Mouse (Mus musculus): Measurements from ENCODE around the gene Tbc1d7. TPM values are rescaled to one million over a fixed set of nuclear protein-coding genes. Genes with fewer than 3 reads are reported as not detected.

Gene Tbc1d7
- total and polyA plus RNA-seq, 2 experiments from 2014 or later: 30.8 to 85.9 TPM

DNA sequence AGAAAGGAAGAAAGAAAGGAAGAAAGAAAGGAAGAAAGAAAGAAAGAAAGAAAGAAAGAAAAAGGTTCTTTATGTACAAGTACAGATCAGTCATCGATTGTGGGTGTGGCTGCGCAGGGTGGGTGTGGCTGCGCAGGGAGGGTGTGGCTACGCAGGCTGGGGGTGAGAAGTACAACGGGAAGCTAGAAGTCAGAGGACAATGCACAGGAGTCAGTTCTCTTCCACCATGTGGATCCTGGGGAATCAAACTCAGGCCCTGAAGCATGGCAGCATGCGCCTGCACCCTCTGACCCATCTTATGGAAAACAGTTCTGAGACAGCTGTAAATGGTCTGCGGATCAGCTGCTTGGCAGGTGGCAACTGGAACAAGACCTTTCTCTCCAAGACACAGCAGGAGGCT, 9.8 kb upstream of the Tbc1d7 start:
- DNase-seq (ENCODE audit: low spot score) (no peak), ATAC-seq (ENCODE audit: low FRiP score) (no peak)
- no peaks in the 10 kb centered on the region for H3K4me1 ChIP-seq (ENCODE audit: insufficient read depth, low read length)
- no peak overlapping the region for H3K4me2 ChIP-seq (ENCODE audit: low read depth, low read length, poor library complexity, severe bottlenecking)
- H3K9ac ChIP-seq (replicated peaks; ENCODE audit: low read length, poor library complexity, severe bottlenecking): no peak overlapping the region
- no peak for TF ChIP-seq CTCF (IDR thresholded peaks at IDR 0.05)
- H3K27ac ChIP-seq (ENCODE audit: low read depth, low read length): no peak overlapping the region
- H3K27me3 ChIP-seq (ENCODE audit: insufficient read depth, low read length): no peaks in the 10 kb centered on the region
- no peaks in the 10 kb centered on the region for H3K36me3 ChIP-seq (ENCODE audit: insufficient read depth, low read length)
- no peak overlapping the region for H3K4me3 ChIP-seq (ENCODE audit: low read depth, low read length)
- WGBS: 75% methylated on average over 7 of the region's 7 CpGs
- H3K9me3 ChIP-seq (ENCODE audit: low read length): no peaks in the 10 kb centered on the region

DNA sequence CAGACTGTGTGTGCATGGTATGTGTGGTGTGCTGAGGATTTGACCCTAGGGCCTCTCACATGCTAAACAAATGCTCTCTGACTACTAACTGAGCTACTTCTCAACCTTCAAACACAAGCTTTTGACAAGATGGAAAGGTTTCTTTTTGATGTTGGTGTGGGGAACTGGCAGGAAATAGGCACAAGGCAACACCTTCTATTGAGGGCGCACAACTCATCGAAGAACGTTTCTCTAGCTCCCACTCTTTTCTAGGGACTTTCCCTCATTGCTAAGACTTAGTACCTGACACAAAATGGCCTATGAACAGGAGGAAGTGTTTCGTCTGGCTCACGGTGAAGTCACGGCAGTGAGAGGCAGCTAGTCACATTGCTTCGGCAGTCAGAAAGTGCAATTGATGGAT, 6.0 kb upstream of the Tbc1d7 start:
- H3K27me3 ChIP-seq (ENCODE audit: insufficient read depth, low read length): no peaks in the 10 kb centered on the region
- H3K4me2 ChIP-seq (ENCODE audit: low read depth, low read length, poor library complexity, severe bottlenecking): no peak overlapping the region
- no peaks in the 10 kb centered on the region for H3K36me3 ChIP-seq (ENCODE audit: insufficient read depth, low read length)
- WGBS: 91% methylated on average over 7 of the region's 7 CpGs
- DNase-seq (ENCODE audit: low spot score) (no peak), ATAC-seq (ENCODE audit: low FRiP score) (no peak)
- no peak for TF ChIP-seq CTCF (IDR thresholded peaks at IDR 0.05)
- no peaks in the 10 kb centered on the region for H3K9me3 ChIP-seq (ENCODE audit: low read length)
- no peak overlapping the region for H3K9ac ChIP-seq (replicated peaks; ENCODE audit: low read length, poor library complexity, severe bottlenecking)
- H3K4me3 ChIP-seq (ENCODE audit: low read depth, low read length): no peak overlapping the region
- no peaks in the 10 kb centered on the region for H3K4me1 ChIP-seq (ENCODE audit: insufficient read depth, low read length)
- H3K27ac ChIP-seq (ENCODE audit: low read depth, low read length): no peak overlapping the region

DNA sequence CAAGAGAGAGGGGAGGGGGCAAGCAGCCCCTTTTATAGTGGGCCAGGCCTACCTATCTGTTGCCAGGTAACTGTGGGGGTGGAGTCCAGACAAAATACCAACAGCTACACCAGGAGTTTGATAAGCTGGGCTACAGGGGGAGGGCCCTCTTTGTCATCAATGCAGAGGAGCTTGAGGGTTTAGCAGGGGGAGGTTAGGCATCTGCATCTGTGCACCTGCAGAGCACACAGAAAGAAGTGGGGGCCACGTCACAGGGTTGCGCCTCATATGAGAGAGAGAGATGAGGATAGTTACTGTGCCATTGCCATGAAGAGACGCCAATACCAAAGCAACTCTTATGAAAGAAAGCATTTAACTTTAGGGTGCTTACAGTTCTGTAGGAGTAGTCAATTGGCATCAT, 5.4 kb upstream of the Tbc1d7 start:
- Histone ChIP-seq H3K4me2 (ENCODE audit: low read depth, low read length, poor library complexity, severe bottlenecking) (no peak overlapping the region), H3K36me3 (ENCODE audit: insufficient read depth, low read length) (no peaks in the 10 kb centered on the region), H3K27ac (ENCODE audit: low read depth, low read length) (no peak overlapping the region), H3K9me3 (ENCODE audit: low read length) (no peaks in the 10 kb centered on the region), H3K9ac (replicated peaks; ENCODE audit: low read length, poor library complexity, severe bottlenecking) (no peak overlapping the region), H3K4me1 (ENCODE audit: insufficient read depth, low read length) (peaks cover 2% of the 10 kb centered on the region; the same call in 1 of the 2 replicates), H3K4me3 (ENCODE audit: low read depth, low read length) (no peak overlapping the region), H3K27me3 (ENCODE audit: insufficient read depth, low read length) (no peaks in the 10 kb centered on the region)
- 97% methylated on average over 3 of the region's 3 CpGs for WGBS
- DNase-seq (ENCODE audit: low spot score) (no peak), ATAC-seq (ENCODE audit: low FRiP score) (no peak)
- TF ChIP-seq CTCF (IDR thresholded peaks at IDR 0.05): no peak

DNA sequence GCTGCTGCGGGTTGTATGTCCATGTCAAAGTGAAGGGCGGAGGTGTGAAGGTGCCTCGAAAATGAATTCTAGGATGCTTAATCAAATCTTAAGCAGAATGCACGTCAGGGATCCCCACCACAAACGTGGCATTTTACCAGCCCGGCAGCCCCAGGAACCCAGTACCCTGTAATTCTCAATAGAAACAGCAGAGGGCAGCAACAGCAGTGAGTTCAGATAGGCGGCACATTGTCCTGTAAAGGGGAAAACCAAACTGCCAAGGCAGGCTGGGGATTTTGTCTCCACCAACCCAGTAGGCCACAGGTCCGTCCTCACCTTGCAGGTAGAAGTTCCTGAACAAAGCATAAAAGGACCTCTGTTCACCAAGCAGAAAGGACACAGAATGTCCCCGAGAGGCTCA, 2.0 kb upstream of the Tbc1d7 start:
- Histone ChIP-seq H3K4me3 (ENCODE audit: low read depth, low read length) (no peak overlapping the region), H3K9ac (replicated peaks; ENCODE audit: low read length, poor library complexity, severe bottlenecking) (no peak overlapping the region), H3K4me2 (ENCODE audit: low read depth, low read length, poor library complexity, severe bottlenecking) (no peak overlapping the region), H3K27me3 (ENCODE audit: insufficient read depth, low read length) (no peaks in the 10 kb centered on the region), H3K9me3 (ENCODE audit: low read length) (no peaks in the 10 kb centered on the region), H3K4me1 (ENCODE audit: insufficient read depth, low read length) (peaks cover 2% of the 10 kb centered on the region; the same call in 1 of the 2 replicates), H3K27ac (ENCODE audit: low read depth, low read length) (no peak overlapping the region), H3K36me3 (ENCODE audit: insufficient read depth, low read length) (no peaks in the 10 kb centered on the region)
- no peak for ATAC-seq (ENCODE audit: low FRiP score)
- 16% methylated on average over 9 of the region's 9 CpGs for WGBS
- DNase-seq (ENCODE audit: low spot score): peak; percentile 75
- TF ChIP-seq CTCF (IDR thresholded peaks at IDR 0.05): peak; percentile 86

DNA sequence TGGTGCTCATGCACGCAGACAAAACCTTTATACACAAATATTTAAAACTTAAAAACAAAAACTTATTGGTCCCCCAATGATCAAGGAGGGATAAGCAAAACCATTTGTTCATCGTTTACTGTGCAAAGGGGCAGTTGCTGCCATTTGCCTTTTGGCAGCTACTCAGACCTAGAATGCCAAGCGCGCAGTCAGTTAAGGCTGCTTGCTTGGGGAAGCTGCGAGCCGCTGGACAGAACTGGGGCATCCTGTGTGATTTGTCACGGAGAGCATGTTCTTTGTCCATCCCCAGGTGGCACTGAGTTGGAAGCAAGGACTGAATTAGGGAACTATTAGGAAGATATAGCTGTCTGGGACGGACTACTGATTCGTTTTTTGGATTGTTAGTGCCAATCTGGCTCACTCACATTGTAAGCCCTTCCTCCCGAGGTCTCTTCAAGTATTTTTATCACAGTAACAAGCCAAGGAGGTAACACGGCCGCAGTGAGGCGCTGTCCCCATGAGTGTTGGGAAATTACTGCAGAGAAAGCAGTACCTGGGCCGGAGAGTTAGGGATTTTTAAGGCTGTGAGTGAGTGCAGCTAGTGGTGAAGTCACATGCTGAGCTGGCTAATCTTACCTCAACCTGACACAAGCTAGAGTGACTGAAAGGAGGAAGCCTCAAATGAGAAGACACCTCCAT, 874 bp upstream of the Tbc1d7 start:
- Histone ChIP-seq H3K4me3 (ENCODE audit: low read depth, low read length) (peak overlapping the region; percentile 51), H3K27ac (ENCODE audit: low read depth, low read length) (no peak overlapping the region), H3K36me3 (ENCODE audit: insufficient read depth, low read length) (no peaks in the 10 kb centered on the region), H3K9ac (replicated peaks; ENCODE audit: low read length, poor library complexity, severe bottlenecking) (no peak overlapping the region; the same call in 1 of the 2 replicates), H3K4me1 (ENCODE audit: insufficient read depth, low read length) (peaks cover 2% of the 10 kb centered on the region; the same call in 1 of the 2 replicates), H3K27me3 (ENCODE audit: insufficient read depth, low read length) (no peaks in the 10 kb centered on the region), H3K4me2 (ENCODE audit: low read depth, low read length, poor library complexity, severe bottlenecking) (peak overlapping the region; percentile 69), H3K9me3 (ENCODE audit: low read length) (no peaks in the 10 kb centered on the region)
- TF ChIP-seq CTCF (IDR thresholded peaks at IDR 0.05): peak; percentile 60
- DNase-seq (ENCODE audit: low spot score): peak; percentile 54
- WGBS: 34% methylated on average over 14 of the region's 14 CpGs
- no peak for ATAC-seq (ENCODE audit: low FRiP score)

DNA sequence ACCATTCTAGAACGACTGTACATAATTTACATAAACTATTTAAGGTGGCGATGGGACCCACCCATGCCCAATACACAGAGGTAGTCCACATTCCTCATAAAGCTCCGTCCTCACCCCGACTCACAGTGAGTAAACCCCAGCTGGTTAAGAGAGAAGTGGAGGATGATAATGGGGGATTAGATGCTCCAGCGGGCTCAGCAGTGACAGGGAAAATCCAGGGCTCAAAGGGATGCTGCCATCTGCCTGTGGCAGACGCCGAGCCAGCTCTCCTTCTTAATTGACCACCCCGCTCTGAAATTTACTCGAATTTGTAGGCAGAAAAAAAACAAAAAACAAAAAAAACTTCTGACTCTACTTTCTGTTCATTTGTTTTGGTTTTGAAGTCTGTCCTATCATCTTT, 3.6 kb downstream of the Tbc1d7 start:
- ATAC-seq (ENCODE audit: low FRiP score) (no peak), DNase-seq (ENCODE audit: low spot score) (peak; percentile 60)
- H3K4me1 ChIP-seq (ENCODE audit: insufficient read depth, low read length): peaks cover 2% of the 10 kb centered on the region; the same call in 1 of the 2 replicates
- WGBS: 48% methylated on average over 9 of the region's 9 CpGs
- no peak overlapping the region for H3K4me2 ChIP-seq (ENCODE audit: low read depth, low read length, poor library complexity, severe bottlenecking)
- H3K36me3 ChIP-seq (ENCODE audit: insufficient read depth, low read length): peaks cover 18% of the 10 kb centered on the region; the same call in 1 of the 2 replicates
- no peaks in the 10 kb centered on the region for H3K27me3 ChIP-seq (ENCODE audit: insufficient read depth, low read length)
- peak; percentile 44 for TF ChIP-seq CTCF (IDR thresholded peaks at IDR 0.05)
- H3K9ac ChIP-seq (replicated peaks; ENCODE audit: low read length, poor library complexity, severe bottlenecking): no peak overlapping the region
- no peaks in the 10 kb centered on the region for H3K9me3 ChIP-seq (ENCODE audit: low read length)
- H3K4me3 ChIP-seq (ENCODE audit: low read depth, low read length): no peak overlapping the region
- no peak overlapping the region for H3K27ac ChIP-seq (ENCODE audit: low read depth, low read length)
